Comparison of ENCODE assay signal across 8 mouse cellular contexts in genomic region chr5:28388184-28388583, GRCm38 (mm10).
A peak's percentile ranks its signal among the peaks of the same experiment; 100 is the strongest.
DNase-seq lines count a peak whose midpoint lies in the region; ATAC-seq and TF ChIP-seq lines count a peak whose summit lies in the region.

No protein-coding gene starts in this region.

- H3K27me3 ChIP-seq in embryonic facial prominence, embryonic 10.5 days (replicated peaks; ENCODE audit: low read depth, poor library complexity, severe bottlenecking) = no peaks in the 10 kb centered on the region
- no peaks in the 10 kb centered on the region for H3K27me3 ChIP-seq in intestine, embryonic 15.5 days (replicated peaks)
- no peaks in the 10 kb centered on the region for H3K27me3 ChIP-seq in liver, embryonic 14.5 days (ENCODE audit: control insufficient read depth, insufficient read depth, low read length)

- H3K9ac ChIP-seq in intestine, embryonic 15.5 days = no peak overlapping the region
- no peak overlapping the region for H3K9ac ChIP-seq in liver, embryonic 14.5 days (replicated peaks)

- no peaks in the 10 kb centered on the region for H3K9me3 ChIP-seq in embryonic facial prominence, embryonic 10.5 days
- no peaks in the 10 kb centered on the region for H3K9me3 ChIP-seq in intestine, embryonic 15.5 days
- H3K9me3 ChIP-seq in liver, embryonic 14.5 days (ENCODE audit: control insufficient read depth, low read length) = no peaks in the 10 kb centered on the region

- TF ChIP-seq POLR2A in bone marrow, adult 2 months (IDR thresholded peaks at IDR 0.05; ENCODE audit: borderline replicate concordance, control insufficient read depth, low read depth, low read length) = no peak

- peak; percentile 51 to 61 for DNase-seq in adrenal gland, adult 18-20 months (ENCODE audit: low spot score in 2 of 2)
- no peak for DNase-seq in adrenal gland, adult 8-10 months
- DNase-seq in A20 (ENCODE audit: low read depth, low spot score) = peak; percentile 57
- peak; percentile 50 for DNase-seq in embryonic facial prominence, embryonic 10.5 days (ENCODE audit: low spot score)
- DNase-seq in liver, embryonic 14.5 days (ENCODE audit: low read depth in 3 of 3, low spot score in 3 of 3) = peak; percentile 17 to 27 (median 18)
- peak; percentile 46 for DNase-seq in retina, postnatal 7 days (ENCODE audit: low read depth, low spot score)

- WGBS in bone marrow, adult 2 months = 52% methylated on average over 3 of the region's 3 CpGs
- 61% methylated on average over 3 of the region's 3 CpGs for WGBS in embryonic facial prominence, embryonic 10.5 days
- 57% methylated on average over 3 of the region's 3 CpGs for WGBS in intestine, embryonic 15.5 days
- 41% methylated on average over 3 of the region's 3 CpGs for WGBS in liver, embryonic 14.5 days (ENCODE audit: insufficient replicate concordance)

- 0 out of 2 replicates have a peak, but pooled peaks have one; percentile 25 for TF ChIP-seq CTCF in bone marrow, adult 2 months (IDR thresholded peaks at IDR 0.05; ENCODE audit: control insufficient read depth, insufficient read depth, low read length)
- peak; percentile 67 for TF ChIP-seq CTCF in liver, embryonic 14.5 days (IDR thresholded peaks at IDR 0.05; ENCODE audit: low read depth)

- ATAC-seq in intestine, embryonic 15.5 days = 0 out of 2 replicates have a peak, but pooled peaks have one; percentile 39
- no peak for ATAC-seq in liver, embryonic 14.5 days (ENCODE audit: insufficient read depth)

- no peak overlapping the region for H3K4me3 ChIP-seq in bone marrow, adult 2 months (replicated peaks; ENCODE audit: control insufficient read depth, low read depth, low read length)
- no peak overlapping the region for H3K4me3 ChIP-seq in embryonic facial prominence, embryonic 10.5 days
- H3K4me3 ChIP-seq in intestine, embryonic 15.5 days (replicated peaks) = no peak overlapping the region
- no peak overlapping the region for H3K4me3 ChIP-seq in liver, embryonic 14.5 days (ENCODE audit: insufficient read depth in 1 of 2, low read depth in 2 of 2, low read length in 2 of 2)

- no peak overlapping the region for H3K27ac ChIP-seq in bone marrow, adult 2 months (ENCODE audit: control insufficient read depth, insufficient read depth, low read depth, low read length, poor library complexity)
- no peak overlapping the region for H3K27ac ChIP-seq in embryonic facial prominence, embryonic 10.5 days (replicated peaks)
- no peak overlapping the region for H3K27ac ChIP-seq in intestine, embryonic 15.5 days
- H3K27ac ChIP-seq in liver, embryonic 14.5 days = no peak overlapping the region

- no peaks in the 10 kb centered on the region for H3K4me1 ChIP-seq in bone marrow, adult 2 months (ENCODE audit: control insufficient read depth, insufficient read depth, low read length)
- H3K4me1 ChIP-seq in embryonic facial prominence, embryonic 10.5 days = no peaks in the 10 kb centered on the region
- H3K4me1 ChIP-seq in intestine, embryonic 15.5 days (replicated peaks) = no peaks in the 10 kb centered on the region
- H3K4me1 ChIP-seq in liver, embryonic 14.5 days (replicated peaks; ENCODE audit: control insufficient read depth in 2 of 2, insufficient read depth in 2 of 2, low read length in 1 of 2) = no peaks in the 10 kb centered on the region

- no peak for TF ChIP-seq EP300 in liver, embryonic 14.5 days (IDR thresholded peaks at IDR 0.05; ENCODE audit: low read depth)

- no peak overlapping the region for H3K4me2 ChIP-seq in intestine, embryonic 15.5 days (replicated peaks)
- H3K4me2 ChIP-seq in liver, embryonic 14.5 days (ENCODE audit: low read depth) = no peak overlapping the region

- H3K36me3 ChIP-seq in embryonic facial prominence, embryonic 10.5 days (replicated peaks) = peaks cover 80% of the 10 kb centered on the region
- H3K36me3 ChIP-seq in intestine, embryonic 15.5 days = peaks cover 29% of the 10 kb centered on the region
- H3K36me3 ChIP-seq in liver, embryonic 14.5 days (replicated peaks; ENCODE audit: control insufficient read depth, insufficient read depth, low read depth) = peaks cover 52% of the 10 kb centered on the region
